10 mouse cellular contexts compared by ENCODE assay signal in the genomic region with DNA sequence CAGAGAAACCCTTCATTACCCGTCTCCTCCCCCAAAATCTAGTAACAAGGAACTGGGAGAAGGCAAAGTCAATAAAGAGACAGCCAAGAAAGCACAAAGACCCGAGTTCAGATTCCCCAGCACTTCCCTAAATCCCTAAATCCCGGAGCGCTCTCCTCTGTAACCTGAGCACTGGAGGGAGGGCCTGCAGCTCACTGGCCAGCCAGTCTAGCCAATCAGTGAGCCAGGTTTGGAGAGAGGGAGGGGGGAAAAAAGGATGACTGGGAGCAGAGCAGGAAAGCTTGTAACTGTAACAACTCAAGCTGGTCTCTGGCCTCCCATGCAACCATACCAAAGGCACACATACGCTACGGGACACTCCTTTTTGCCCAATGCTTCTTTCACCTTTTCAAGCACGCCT. TPM values are rescaled to one million over a fixed set of nuclear protein-coding genes. Genes with fewer than 3 reads are reported as not detected.
A peak's percentile ranks its signal among the peaks of the same experiment; 100 is the strongest.
DNase-seq lines count a peak whose midpoint lies in the region; ATAC-seq and TF ChIP-seq lines count a peak whose summit lies in the region.
"Had no signal": no experiment of that assay in that cellular context is flagged by ENCODE, and none has a peak within 500 bp of the region (broad histone marks: within the 10 kb centered on the region; RNA-seq: fewer than 3 reads in every experiment).

No protein-coding gene starts in this region.

- TF ChIP-seq CTCF in liver, adult 2 months (IDR thresholded peaks at IDR 0.05; ENCODE audit: low read depth, low read length) = no peak

- no peak overlapping the region for H3K4me3 ChIP-seq in liver, adult 2 months (ENCODE audit: insufficient read depth, low read depth, low read length)
- H3K4me3 ChIP-seq: liver, embryonic 15.5 days had no signal

- no peak for ATAC-seq in inflammation-experienced regulatory T-cells, adult 6 months
- ATAC-seq: forebrain, postnatal 0 days had no signal

- DNase-seq in adrenal gland, postnatal 36 days = peak; percentile 34 to 39
- no peak for DNase-seq in adrenal gland, adult 18-20 months (ENCODE audit: low spot score in 2 of 2)
- DNase-seq in liver, adult 2 months (ENCODE audit: extremely low read depth, low read depth, low spot score) = peak; percentile 66
- DNase-seq in liver = no peak
- peak; percentile 17 for DNase-seq in embryo, embryonic 11.5 days (ENCODE audit: low read depth, low spot score)
- DNase-seq in mesoderm, embryonic 11.5 days (ENCODE audit: low read depth, low spot score) = peak; percentile 43
- DNase-seq in spleen, postnatal 36 days (ENCODE audit: low spot score in 2 of 2) = no peak
- DNase-seq: forebrain, postnatal 0 days had no signal

- H3K4me1 ChIP-seq in liver, adult 2 months (ENCODE audit: control insufficient read depth, insufficient read depth, low read length) = peaks cover 6% of the 10 kb centered on the region

- H3K79me2 ChIP-seq in liver, adult 2 months (ENCODE audit: control insufficient read depth, insufficient read depth, low read length) = peaks cover 3% of the 10 kb centered on the region; the same call in 1 of the 2 replicates

- H3K9ac ChIP-seq in liver, adult 2 months (ENCODE audit: low read depth, low read length) = no peak overlapping the region
- H3K9ac ChIP-seq: forebrain, postnatal 0 days; liver, embryonic 15.5 days had no signal

- H3K27me3 ChIP-seq in liver, adult 2 months (ENCODE audit: control insufficient read depth, insufficient read depth, low read length) = no peaks in the 10 kb centered on the region

- peaks cover 2% of the 10 kb centered on the region; the same call in 1 of the 2 replicates for H3K36me3 ChIP-seq in liver, adult 2 months (ENCODE audit: control insufficient read depth, insufficient read depth, low read length)
- H3K36me3 ChIP-seq: liver, embryonic 15.5 days had no signal

- no peak for TF ChIP-seq POLR2A in liver, adult 2 months (IDR thresholded peaks at IDR 0.05; ENCODE audit: extremely low read depth, insufficient read depth, low read length)

- no peak overlapping the region for H3K27ac ChIP-seq in liver, adult 2 months (replicated peaks; ENCODE audit: insufficient read depth, low read depth, low read length)
- H3K27ac ChIP-seq: liver, embryonic 15.5 days had no signal

- WGBS in liver, adult 2 months = 49% methylated on average over 7 of the region's 7 CpGs

RNA-seq across cellular contexts. Expression of a gene that starts 4.4 kb away (rescaled TPM):
- 10 to 100 TPM; 11.8 to 17.9 TPM for total RNA-seq in adrenal gland, postnatal 36 days (2021)
- 10 to 100 TPM in 1 of 2 experiments, 1 to 10 TPM in 1; 6.9 to 10.7 TPM for total RNA-seq in adrenal gland, adult 18-20 months (2021)
- total RNA-seq in liver, adult 2 months (2014; rRNA removed) = 3.6 and 4.1 TPM in 2 replicates
- 1.2 and 1.7 TPM in 2 replicates for polyA plus RNA-seq in liver, adult 2 months (2012; rRNA removed)
- 10 to 100 TPM; 10.2 to 14.6 (median 14.5) TPM for polyA plus RNA-seq in inflammation-experienced regulatory T-cells, adult 6 months (2017; shearing (Covaris generic))

Comparison
In these comparisons a context has a peak if more than half of its experiments do, and no peak if none do; other contexts are left out.
1. DNase-seq: peak in adrenal gland, postnatal 36 days (2 of 2), liver, adult 2 months (single experiment), embryo, embryonic 11.5 days (single experiment) and mesoderm, embryonic 11.5 days (single experiment); none in adrenal gland, adult 18-20 months (0 of 2), liver (single experiment) and spleen, postnatal 36 days (0 of 2).